Mouse (Mus musculus): ENCODE results near the gene Ptpro. TPM values are rescaled to one million over a fixed set of nuclear protein-coding genes. Genes with fewer than 3 reads are reported as not detected.

Ptpro gene
- total RNA-seq (2021) = 0.96 and 2.1 TPM in 2 replicates
- long read RNA-seq, experiment 1 = 0 reads
- long read RNA-seq, experiment 2 = 0 reads

- peak; percentile 6 for DNase-seq
Measured at GRCm38 (mm10) chr6:137252194-137252886, at the start of gene Ptpro. Ptpro (plus strand) TSS chr6:137252319.

GRCm38 (mm10) chr6:137202661-137203060 lies 49.5 kb upstream of the Ptpro start:
- DNase-seq = no peak

GRCm38 (mm10) chr6:137205662-137206400 lies 46.3 kb upstream of the Ptpro start:
- no peak for DNase-seq

- DNase-seq = no peak
Measured at GRCm38 (mm10) chr6:137207126-137207525, 45.0 kb upstream of the Ptpro start.

- peak; percentile 39 for DNase-seq
Measured at GRCm38 (mm10) chr6:137209992-137210391, 42.1 kb upstream of the Ptpro start.

GRCm38 (mm10) chr6:137210991-137211390 lies 41.1 kb upstream of the Ptpro start:
- no peak for DNase-seq

- DNase-seq = no peak
Measured at GRCm38 (mm10) chr6:137211441-137211840, 40.7 kb upstream of the Ptpro start.

- no peak for DNase-seq
Measured at GRCm38 (mm10) chr6:137217841-137218463, 34.2 kb upstream of the Ptpro start.

- DNase-seq = no peak
Measured at GRCm38 (mm10) chr6:137252887-137253242, 746 bp downstream of the Ptpro start.

- no peak for DNase-seq
Measured at GRCm38 (mm10) chr6:137253415-137253814, 1.3 kb downstream of the Ptpro start.

GRCm38 (mm10) chr6:137261033-137261432 lies 8.9 kb downstream of the Ptpro start:
- no peak for DNase-seq

GRCm38 (mm10) chr6:137262087-137262486 lies 10.0 kb downstream of the Ptpro start:
- DNase-seq = no peak

- no peak for DNase-seq
Measured at GRCm38 (mm10) chr6:137268019-137268418, 15.9 kb downstream of the Ptpro start.

GRCm38 (mm10) chr6:137268592-137268991 lies 16.5 kb downstream of the Ptpro start:
- DNase-seq = no peak

- no peak for DNase-seq
Measured at GRCm38 (mm10) chr6:137272513-137272912, 20.4 kb downstream of the Ptpro start.

GRCm38 (mm10) chr6:137277587-137277994 lies 25.5 kb downstream of the Ptpro start:
- no peak for DNase-seq

GRCm38 (mm10) chr6:137279576-137279975 lies 27.5 kb downstream of the Ptpro start:
- no peak for DNase-seq

- no peak for DNase-seq
Measured at GRCm38 (mm10) chr6:137281541-137282049, 29.5 kb downstream of the Ptpro start.

- no peak for DNase-seq
Measured at GRCm38 (mm10) chr6:137282050-137282449, 29.9 kb downstream of the Ptpro start.

GRCm38 (mm10) chr6:137286376-137286775 lies 34.3 kb downstream of the Ptpro start:
- no peak for DNase-seq

GRCm38 (mm10) chr6:137287788-137288187 lies 35.7 kb downstream of the Ptpro start:
- no peak for DNase-seq

- DNase-seq = no peak
Measured at GRCm38 (mm10) chr6:137288264-137288663, 36.1 kb downstream of the Ptpro start.

GRCm38 (mm10) chr6:137292421-137292820 lies 40.3 kb downstream of the Ptpro start:
- peak; percentile 38 for DNase-seq

All from adrenal gland, postnatal 14 days (tissue).